Mouse (Mus musculus) liver, embryonic 11.5 days (tissue): ENCODE measurements at regions not wholly inside any gene's neighbourhood (a gene's known extent, or its start where the extent isn't known, plus 50 kb on each side); places are given as distances from the start of the nearest gene placed in this dataset.

Experiments
- ATAC-seq: fragments of 200-750 bp; cut with Nextera tagmentation; replicated peaks from 2 replicates; pipeline ENCODE4 v1.8.0; 2017; ENCODE audit warnings: moderate number of reproducible peaks, mild to moderate bottlenecking, moderate TSS enrichment, moderate library complexity; ENCODE audit not compliant: low FRiP score
- DNase-seq: peaks from one replicate; pipeline ENCODE4 v3.0.0-alpha.2; 2017; ENCODE audit warnings: low spot score
- H3K27ac ChIP-seq: fragments of 300-500 bp; sonication (generic); 2 replicates; pipeline ENCODE4 v1.5.1; 2014; ENCODE audit warnings: mild to moderate bottlenecking, low read depth, low read length, control low read depth
- H3K27me3 ChIP-seq: fragments of 300-500 bp; sonication (generic); replicated peaks from 2 replicates; pipeline ENCODE4 v1.6.1; 2014; ENCODE audit warnings: low read length, mixed read lengths; ENCODE audit not compliant: control insufficient read depth, insufficient read depth
- H3K36me3 ChIP-seq: fragments of 300-500 bp; sonication (generic); 2 replicates; pipeline ENCODE4 v1.6.1; 2014; ENCODE audit warnings: mild to moderate bottlenecking, low read length, moderate library complexity, mixed read lengths; ENCODE audit not compliant: control insufficient read depth, insufficient read depth
- H3K4me1 ChIP-seq: fragments of 300-500 bp; sonication (generic); replicated peaks from 2 replicates; pipeline ENCODE4 v1.6.1; 2014; ENCODE audit warnings: low read length, mixed read lengths; ENCODE audit not compliant: control insufficient read depth, insufficient read depth
- H3K4me2 ChIP-seq: fragments of 300-500 bp; sonication (generic); 2 replicates; pipeline ENCODE4 v1.6.1; 2014; ENCODE audit warnings: mild to moderate bottlenecking, control low read depth, moderate library complexity
- H3K4me3 ChIP-seq: fragments of 300-500 bp; sonication (generic); 2 replicates; pipeline ENCODE4 v1.5.1; 2014; ENCODE audit warnings: low read depth, low read length, control low read depth
- H3K9ac ChIP-seq: fragments of 300-500 bp; sonication (generic); 2 replicates; pipeline ENCODE4 v1.6.1; 2014; ENCODE audit warnings: low read depth, low read length, control low read depth
- H3K9me3 ChIP-seq: fragments of 300-500 bp; sonication (generic); 2 replicates; pipeline ENCODE4 v1.6.1; 2016; ENCODE audit warnings: low read length, inconsistent platforms, mixed read lengths; ENCODE audit not compliant: control insufficient read depth
- WGBS: fragments of 180-500 bp; shearing (Covaris S2); extraction: QIAGEN DNeasy Blood & Tissue Kit; methylation state at CpG from one replicate; pipeline ENCODE4 v1.1.7; 2014; 5-methylcytosine and 5-hydroxymethylcytosine counted together

GRCm38 (mm10) chr13:60364778-60365672 is 187.9 kb upstream of the Gas1 start:
- H3K4me1 ChIP-seq: no peaks in the 10 kb centered on the region
- H3K4me2 ChIP-seq: no peak overlapping the region
- H3K9ac ChIP-seq: no peak overlapping the region
- no peak overlapping the region for H3K4me3 ChIP-seq
- WGBS: 59% methylated on average over 13 of the region's 13 CpGs
- no peak overlapping the region for H3K27ac ChIP-seq
- no peaks in the 10 kb centered on the region for H3K9me3 ChIP-seq
- H3K27me3 ChIP-seq: no peaks in the 10 kb centered on the region
- ATAC-seq (no peak), DNase-seq (no peak)
- H3K36me3 ChIP-seq: no peaks in the 10 kb centered on the region

GRCm38 (mm10) chr13:60369216-60369615 is 192.1 kb upstream of the Gas1 start:
- Histone ChIP-seq H3K27me3 (no peaks in the 10 kb centered on the region), H3K4me3 (no peak overlapping the region), H3K36me3 (no peaks in the 10 kb centered on the region), H3K4me2 (no peak overlapping the region), H3K27ac (no peak overlapping the region), H3K4me1 (no peaks in the 10 kb centered on the region), H3K9ac (no peak overlapping the region), H3K9me3 (no peaks in the 10 kb centered on the region)
- ATAC-seq (no peak), DNase-seq (no peak)
- WGBS: 78% methylated on average over 4 of the region's 4 CpGs

GRCm38 (mm10) chr13:60371656-60372055 is 194.5 kb upstream of the Gas1 start:
- Histone ChIP-seq H3K4me3 (no peak overlapping the region), H3K9me3 (no peaks in the 10 kb centered on the region), H3K27ac (no peak overlapping the region), H3K4me2 (no peak overlapping the region), H3K9ac (no peak overlapping the region), H3K27me3 (no peaks in the 10 kb centered on the region), H3K36me3 (no peaks in the 10 kb centered on the region), H3K4me1 (no peaks in the 10 kb centered on the region; the same call in 1 of the 2 replicates)
- WGBS: 80% methylated on average over 2 of the region's 2 CpGs
- ATAC-seq: no peak
- DNase-seq: no peak

- Histone ChIP-seq H3K4me3 (no peak overlapping the region), H3K27me3 (no peaks in the 10 kb centered on the region), H3K36me3 (no peaks in the 10 kb centered on the region), H3K4me2 (no peak overlapping the region), H3K27ac (no peak overlapping the region), H3K9ac (no peak overlapping the region), H3K4me1 (no peaks in the 10 kb centered on the region; the same call in 1 of the 2 replicates), H3K9me3 (no peaks in the 10 kb centered on the region)
- 69% methylated on average over 2 of the region's 2 CpGs for WGBS
- no peak for DNase-seq
- ATAC-seq: no peak
Measured at GRCm38 (mm10) chr13:60376705-60377104, 199.5 kb upstream of the Gas1 start.

GRCm38 (mm10) chr13:60382855-60383254 is 205.7 kb upstream of the Gas1 start:
- Histone ChIP-seq H3K9ac (no peak overlapping the region), H3K27me3 (no peaks in the 10 kb centered on the region), H3K36me3 (no peaks in the 10 kb centered on the region), H3K9me3 (no peaks in the 10 kb centered on the region), H3K4me1 (no peaks in the 10 kb centered on the region), H3K4me3 (no peak overlapping the region), H3K4me2 (no peak overlapping the region), H3K27ac (no peak overlapping the region)
- ATAC-seq: no peak
- WGBS: 97% methylated on average over 2 of the region's 2 CpGs
- no peak for DNase-seq

- H3K9ac ChIP-seq: no peak overlapping the region
- H3K4me3 ChIP-seq: no peak overlapping the region
- ATAC-seq (no peak), DNase-seq (no peak)
- no peaks in the 10 kb centered on the region for H3K4me1 ChIP-seq
- 87% methylated on average over 2 of the region's 2 CpGs for WGBS
- no peaks in the 10 kb centered on the region for H3K27me3 ChIP-seq
- H3K9me3 ChIP-seq: no peaks in the 10 kb centered on the region
- H3K27ac ChIP-seq: no peak overlapping the region
- no peaks in the 10 kb centered on the region for H3K36me3 ChIP-seq
- no peak overlapping the region for H3K4me2 ChIP-seq
Measured at GRCm38 (mm10) chr13:60398836-60399235, 202.9 kb upstream of the Dapk1 start.

- Histone ChIP-seq H3K9me3 (no peaks in the 10 kb centered on the region), H3K4me3 (no peak overlapping the region), H3K4me2 (no peak overlapping the region), H3K36me3 (no peaks in the 10 kb centered on the region), H3K9ac (no peak overlapping the region), H3K4me1 (no peaks in the 10 kb centered on the region), H3K27me3 (no peaks in the 10 kb centered on the region), H3K27ac (no peak overlapping the region)
- WGBS: 84% methylated on average over 3 of the region's 3 CpGs
- ATAC-seq (no peak), DNase-seq (no peak)
Measured at GRCm38 (mm10) chr13:60400764-60401487, 200.8 kb upstream of the Dapk1 start.

- no peak for ATAC-seq
- WGBS: 96% methylated on average over 3 of the region's 3 CpGs
- Histone ChIP-seq H3K4me3 (no peak overlapping the region), H3K9me3 (no peaks in the 10 kb centered on the region), H3K36me3 (no peaks in the 10 kb centered on the region), H3K27ac (no peak overlapping the region), H3K4me2 (no peak overlapping the region), H3K9ac (no peak overlapping the region), H3K27me3 (no peaks in the 10 kb centered on the region), H3K4me1 (no peaks in the 10 kb centered on the region)
- DNase-seq: no peak
Measured at GRCm38 (mm10) chr13:60403471-60403870, 198.3 kb upstream of the Dapk1 start.
